Mouse (Mus musculus): ENCODE measurements at regions not wholly inside any gene's neighbourhood (a gene's known extent, or its start where the extent isn't known, plus 50 kb on each side); places are given as distances from the start of the nearest gene placed in this dataset.

- TF ChIP-seq CTCF (IDR thresholded peaks at IDR 0.05; ENCODE audit: borderline replicate concordance, insufficient read depth, low read depth, low read length) (no peak), POLR2A (IDR thresholded peaks at IDR 0.05; ENCODE audit: borderline replicate concordance, insufficient read depth, low read length) (no peak)
Measured at GRCm38 (mm10) chr17:85859926-85860707, 172.0 kb upstream of the Six2 start.

All from cerebellum, adult 2 months (tissue).